Mouse (Mus musculus): ENCODE measurements around the gene Heg1. TPM values are rescaled to one million over a fixed set of nuclear protein-coding genes. Genes with fewer than 3 reads are reported as not detected.

Gene Heg1
- total RNA-seq, 2 experiments from 2014 or later: 104 to 113 TPM

GRCm38 (mm10) chr16:33742233-33742632 is 58.1 kb downstream of the Heg1 start:
- DNase-seq: no peak

GRCm38 (mm10) chr16:33744622-33745419 is 60.7 kb downstream of the Heg1 start:
- DNase-seq: no peak

GRCm38 (mm10) chr16:33745457-33745856 is 61.3 kb downstream of the Heg1 start:
- no peak for DNase-seq

GRCm38 (mm10) chr16:33746074-33746676 is 62.0 kb downstream of the Heg1 start:
- no peak for DNase-seq

GRCm38 (mm10) chr16:33747346-33747954 is 63.3 kb downstream of the Heg1 start:
- DNase-seq: no peak

- DNase-seq: no peak
Measured at GRCm38 (mm10) chr16:33747994-33748393, 63.8 kb downstream of the Heg1 start.

GRCm38 (mm10) chr16:33751152-33751551 is 67.0 kb downstream of the Heg1 start:
- no peak for DNase-seq

- peak in 1 of 2 experiments; percentile 42 for DNase-seq
Measured at GRCm38 (mm10) chr16:33751590-33751989, 67.4 kb downstream of the Heg1 start.

- peak; percentile 71 to 79 for DNase-seq
Measured at GRCm38 (mm10) chr16:33752904-33753578, 68.9 kb downstream of the Heg1 start.

- no peak for DNase-seq
Measured at GRCm38 (mm10) chr16:33755293-33755692, 71.1 kb downstream of the Heg1 start.

GRCm38 (mm10) chr16:33755961-33756360 is 71.8 kb downstream of the Heg1 start:
- DNase-seq: peak in 1 of 2 experiments; percentile 28

- no peak for DNase-seq
Measured at GRCm38 (mm10) chr16:33756396-33756795, 72.2 kb downstream of the Heg1 start.

- no peak for DNase-seq
Measured at GRCm38 (mm10) chr16:33759207-33759606, 75.0 kb downstream of the Heg1 start.

GRCm38 (mm10) chr16:33760542-33760941 is 76.4 kb downstream of the Heg1 start:
- DNase-seq: no peak

- DNase-seq: no peak
Measured at GRCm38 (mm10) chr16:33760996-33761395, 76.8 kb downstream of the Heg1 start.

- no peak for DNase-seq
Measured at GRCm38 (mm10) chr16:33764501-33765193, 80.5 kb downstream of the Heg1 start.

- no peak for DNase-seq
Measured at GRCm38 (mm10) chr16:33765477-33765876, 81.3 kb downstream of the Heg1 start.

- no peak for DNase-seq
Measured at GRCm38 (mm10) chr16:33766309-33766708, 82.1 kb downstream of the Heg1 start.

- DNase-seq: no peak
Measured at GRCm38 (mm10) chr16:33766757-33767156, 82.6 kb downstream of the Heg1 start.

- peak; percentile 35 to 36 for DNase-seq
Measured at GRCm38 (mm10) chr16:33768491-33769278, 84.5 kb downstream of the Heg1 start.

GRCm38 (mm10) chr16:33769848-33770247 is 85.7 kb downstream of the Heg1 start:
- DNase-seq: peak in 1 of 2 experiments; percentile 19

Data from heart, adult 18-20 months (tissue).